In genomic region chr2:26964724-26965370, GRCm38 (mm10) we compare ENCODE assay signal across 9 mouse cellular contexts. TPM values are rescaled to one million over a fixed set of nuclear protein-coding genes. Genes with fewer than 3 reads are reported as not detected.
DNase-seq lines count a peak whose midpoint lies in the region; ATAC-seq and TF ChIP-seq lines count a peak whose summit lies in the region.
"Had no signal": no experiment of that assay in that cellular context is flagged by ENCODE, and none has a peak within 500 bp of the region (broad histone marks: within the 10 kb centered on the region; RNA-seq: fewer than 3 reads in every experiment).

No protein-coding gene starts in this region.

- peaks cover 24% of the 10 kb centered on the region for H3K36me3 ChIP-seq in heart, embryonic 12.5 days
- H3K36me3 ChIP-seq in ES-Bruce4 (ENCODE audit: control insufficient read depth, insufficient read depth, low read length, poor library complexity, severe bottlenecking): peaks cover 14% of the 10 kb centered on the region
- H3K36me3 ChIP-seq in forebrain, embryonic 12.5 days (replicated peaks): peaks cover 19% of the 10 kb centered on the region
- H3K36me3 ChIP-seq in liver, embryonic 16.5 days (ENCODE audit: control insufficient read depth, insufficient read depth): peaks cover 5% of the 10 kb centered on the region

- H3K27ac ChIP-seq in heart, embryonic 12.5 days (ENCODE audit: poor library complexity, severe bottlenecking): peak overlapping the region; percentile 98
- H3K27ac ChIP-seq in ES-Bruce4 (ENCODE audit: insufficient read depth, low read length): no peak overlapping the region
- peak overlapping the region; percentile 98 for H3K27ac ChIP-seq in forebrain, embryonic 12.5 days
- peak overlapping the region; percentile 96 for H3K27ac ChIP-seq in liver, embryonic 16.5 days (ENCODE audit: low read length)

- H3K4me3 ChIP-seq in heart, embryonic 12.5 days: peak overlapping the region; percentile 73
- peak overlapping the region; percentile 92 for H3K4me3 ChIP-seq in ES-Bruce4 (ENCODE audit: low read depth, low read length)
- peak overlapping the region; percentile 78 for H3K4me3 ChIP-seq in forebrain, embryonic 12.5 days (replicated peaks)
- H3K4me3 ChIP-seq in liver, embryonic 16.5 days (ENCODE audit: low read depth, low read length): peak overlapping the region; percentile 91

- intact Hi-C loops in heart, postnatal 14 days (cut with DNase I): loop anchor here (2.0 to 10.0 kb wide), 3 partner anchors 44 to 320 kb away; partner anchors contain the start of genes Cacfd1, Med22 and Rpl7a
- intact Hi-C loops in left cerebral cortex, postnatal 10 days (cut with DNase I): no loop called here
- intact Hi-C loops in left cerebral cortex, postnatal 14 days (cut with DNase I): loop anchor here (1.0 to 5.0 kb wide), 2 partner anchors 44 to 48 kb away; partner anchors contain the start of genes Cacfd1, Surf1 and Surf2

- WGBS in heart, embryonic 12.5 days: 14% methylated on average over 14 of the region's 14 CpGs
- WGBS in forebrain, embryonic 12.5 days: 17% methylated on average over 14 of the region's 14 CpGs
- 17% methylated on average over 14 of the region's 14 CpGs for WGBS in liver, embryonic 16.5 days (ENCODE audit: insufficient replicate concordance)

- no peak for TF ChIP-seq POLR2A in ES-Bruce4 (IDR thresholded peaks at IDR 0.05; ENCODE audit: insufficient read depth, low read length)

- H3K9ac ChIP-seq in heart, embryonic 12.5 days: peak overlapping the region; percentile 86
- peak overlapping the region; percentile 73 for H3K9ac ChIP-seq in ES-Bruce4 (ENCODE audit: low read depth, poor library complexity, severe bottlenecking)
- peak overlapping the region; percentile 89 for H3K9ac ChIP-seq in forebrain, embryonic 12.5 days
- peak overlapping the region; percentile 89 for H3K9ac ChIP-seq in liver, embryonic 16.5 days (ENCODE audit: low read depth, low read length)

- peaks cover 27% of the 10 kb centered on the region for H3K4me1 ChIP-seq in heart, embryonic 12.5 days (replicated peaks)
- H3K4me1 ChIP-seq in ES-Bruce4 (ENCODE audit: control insufficient read depth, insufficient read depth, low read length): no peaks in the 10 kb centered on the region
- H3K4me1 ChIP-seq in forebrain, embryonic 12.5 days: peaks cover 32% of the 10 kb centered on the region
- H3K4me1 ChIP-seq in liver, embryonic 16.5 days (ENCODE audit: control insufficient read depth, low read depth, low read length): peaks cover 25% of the 10 kb centered on the region

- H3K4me2 ChIP-seq in heart, embryonic 12.5 days: peak overlapping the region; percentile 95
- H3K4me2 ChIP-seq in forebrain, embryonic 12.5 days: peak overlapping the region; percentile 86
- H3K4me2 ChIP-seq in liver, embryonic 16.5 days (ENCODE audit: low read depth, low read length): peak overlapping the region; percentile 79

- no peak for DNase-seq in heart, postnatal 14 days
- no peak for DNase-seq in left cerebral cortex, postnatal 10 days (ENCODE audit: extremely low spot score in 1 of 2, low spot score in 2 of 2)
- no peak for DNase-seq in left cerebral cortex, postnatal 14 days (ENCODE audit: low spot score in 2 of 2)

- no peak for ATAC-seq in heart, embryonic 12.5 days (ENCODE audit: insufficient number of reproducible peaks, low FRiP score)
- ATAC-seq in forebrain, embryonic 12.5 days (ENCODE audit: low FRiP score): no peak
- no peak; the same call in 1 of the 2 replicates for ATAC-seq in liver, embryonic 16.5 days (ENCODE audit: low read depth)
- ATAC-seq in frontal cortex, adult (ENCODE audit: low TSS enrichment): no peak

- H3K27me3 ChIP-seq in heart, embryonic 12.5 days (replicated peaks): 0 out of 2 replicates have a peak, but pooled peaks cover 2% of the 10 kb centered on the region
- no peaks in the 10 kb centered on the region for H3K27me3 ChIP-seq in ES-Bruce4 (ENCODE audit: control insufficient read depth, insufficient read depth, low read length, poor library complexity, severe bottlenecking)
- H3K27me3 ChIP-seq in forebrain, embryonic 12.5 days: no peaks in the 10 kb centered on the region
- H3K27me3 ChIP-seq in liver, embryonic 16.5 days (ENCODE audit: control insufficient read depth, insufficient read depth, low read depth, low read length): no peaks in the 10 kb centered on the region

- TF ChIP-seq CTCF in ES-Bruce4 (IDR thresholded peaks at IDR 0.05; ENCODE audit: low read depth, low read length): no peak

- no peak for TF ChIP-seq EP300 in ES-Bruce4 (IDR thresholded peaks at IDR 0.05; ENCODE audit: insufficient read depth, low read depth, low read length)

- H3K9me3 ChIP-seq in heart, embryonic 12.5 days (replicated peaks): peaks cover 8% of the 10 kb centered on the region
- no peaks in the 10 kb centered on the region for H3K9me3 ChIP-seq in ES-Bruce4 (replicated peaks; ENCODE audit: control insufficient read depth, insufficient read depth, low read length, poor library complexity, severe bottlenecking)
- 0 out of 2 replicates have a peak, but pooled peaks cover 8% of the 10 kb centered on the region for H3K9me3 ChIP-seq in forebrain, embryonic 12.5 days
- no peaks in the 10 kb centered on the region for H3K9me3 ChIP-seq in liver, embryonic 16.5 days (replicated peaks; ENCODE audit: control insufficient read depth, low read length)

RNA-seq across cellular contexts. Expression of gene Rexo4, which starts 0.7 kb away (rescaled TPM):
- 27.7 and 29.6 TPM in 2 replicates for polyA plus RNA-seq in heart, embryonic 12.5 days (2016; fragmentation: Nextera tagmentation; extraction: Ambion mirVana)
- 10 to 100 TPM; 13.6 to 16.4 TPM for total RNA-seq in heart, postnatal 14 days (2021)
- 58.6 and 62.4 TPM in 2 replicates for polyA plus RNA-seq in ES-Bruce4 (2011; ENCODE audit: insufficient read depth, insufficient read length, low read depth, missing spikeins)
- polyA plus RNA-seq in forebrain, embryonic 12.5 days (2016; fragmentation: Nextera tagmentation; extraction: Ambion mirVana): 40.3 and 43.1 TPM in 2 replicates
- polyA plus RNA-seq in liver, embryonic 16.5 days (2015; fragmentation: Nextera tagmentation; extraction: Ambion mirVana): 16.7 and 17.5 TPM in 2 replicates
- total RNA-seq in left cerebral cortex, postnatal 10 days (2021): 10 to 100 TPM; 48.4 to 53.5 TPM
- total RNA-seq in left cerebral cortex, postnatal 14 days (2021): 10 to 100 TPM; 49.8 to 58.4 TPM

RNA-seq across cellular contexts. Expression of gene Adamts13, which starts 8.4 kb away (rescaled TPM):
- not detected in 2 replicates for polyA plus RNA-seq in heart, embryonic 12.5 days (2016; fragmentation: Nextera tagmentation; extraction: Ambion mirVana)
- total RNA-seq in heart, postnatal 14 days (2021): not detected
- polyA plus RNA-seq in ES-Bruce4 (2011; ENCODE audit: insufficient read depth, insufficient read length, low read depth, missing spikeins): not detected in 2 replicates
- not detected in 2 replicates for polyA plus RNA-seq in forebrain, embryonic 12.5 days (2016; fragmentation: Nextera tagmentation; extraction: Ambion mirVana)
- polyA plus RNA-seq in liver, embryonic 16.5 days (2015; fragmentation: Nextera tagmentation; extraction: Ambion mirVana): 1.8 and 2.0 TPM in 2 replicates
- 1 to 10 TPM in 1 of 2 experiments, under 1 TPM in 1; 0.24 to 1.7 TPM for total RNA-seq in left cerebral cortex, postnatal 10 days (2021)
- total RNA-seq in left cerebral cortex, postnatal 14 days (2021): 1 to 10 TPM; 2.0 to 2.7 TPM

RNA-seq across cellular contexts. Expression of gene Stkld1, which starts 31.0 kb away (rescaled TPM):
- 0.19 and 0.20 TPM in 2 replicates for polyA plus RNA-seq in heart, embryonic 12.5 days (2016; fragmentation: Nextera tagmentation; extraction: Ambion mirVana)
- under 1 TPM in 1 of 2 experiments, not detected in 1; 0.29 TPM for total RNA-seq in heart, postnatal 14 days (2021)
- not detected in 2 replicates for polyA plus RNA-seq in ES-Bruce4 (2011; ENCODE audit: insufficient read depth, insufficient read length, low read depth, missing spikeins)
- 0.11 TPM in 1 of 2 replicates, not detected in the other for polyA plus RNA-seq in forebrain, embryonic 12.5 days (2016; fragmentation: Nextera tagmentation; extraction: Ambion mirVana)
- 0.04 TPM in 2 replicates for polyA plus RNA-seq in liver, embryonic 16.5 days (2015; fragmentation: Nextera tagmentation; extraction: Ambion mirVana)
- total RNA-seq in left cerebral cortex, postnatal 10 days (2021): under 1 TPM in 1 of 2 experiments, not detected in 1; 0.41 TPM
- under 1 TPM; 0.15 TPM for total RNA-seq in left cerebral cortex, postnatal 14 days (2021)
- polyA plus RNA-seq: large intestine, adult 2 months had no signal

RNA-seq across cellular contexts. Expression of gene Surf4, which starts 31.1 kb away (rescaled TPM):
- 202 and 205 TPM in 2 replicates for polyA plus RNA-seq in heart, embryonic 12.5 days (2016; fragmentation: Nextera tagmentation; extraction: Ambion mirVana)
- total RNA-seq in heart, postnatal 14 days (2021): 10 to 100 TPM; 84.7 to 88.7 TPM
- 109 and 122 TPM in 2 replicates for polyA plus RNA-seq in ES-Bruce4 (2011; ENCODE audit: insufficient read depth, insufficient read length, low read depth, missing spikeins)
- 118 and 125 TPM in 2 replicates for polyA plus RNA-seq in forebrain, embryonic 12.5 days (2016; fragmentation: Nextera tagmentation; extraction: Ambion mirVana)
- 119 and 121 TPM in 2 replicates for polyA plus RNA-seq in liver, embryonic 16.5 days (2015; fragmentation: Nextera tagmentation; extraction: Ambion mirVana)
- total RNA-seq in left cerebral cortex, postnatal 10 days (2021): 10 to 100 TPM; 62.4 to 64.2 TPM
- total RNA-seq in left cerebral cortex, postnatal 14 days (2021): 10 to 100 TPM; 59.8 to 60.8 TPM

RNA-seq across cellular contexts. Expression of gene Cacfd1, which starts 44.9 kb away (rescaled TPM):
- polyA plus RNA-seq in heart, embryonic 12.5 days (2016; fragmentation: Nextera tagmentation; extraction: Ambion mirVana): 40.0 and 41.6 TPM in 2 replicates
- total RNA-seq in heart, postnatal 14 days (2021): 10 to 100 TPM; 32.4 to 37.2 TPM
- 17.5 and 17.8 TPM in 2 replicates for polyA plus RNA-seq in ES-Bruce4 (2011; ENCODE audit: insufficient read depth, insufficient read length, low read depth, missing spikeins)
- 120 and 126 TPM in 2 replicates for polyA plus RNA-seq in forebrain, embryonic 12.5 days (2016; fragmentation: Nextera tagmentation; extraction: Ambion mirVana)
- polyA plus RNA-seq in liver, embryonic 16.5 days (2015; fragmentation: Nextera tagmentation; extraction: Ambion mirVana): 13.7 and 14.3 TPM in 2 replicates
- total RNA-seq in left cerebral cortex, postnatal 10 days (2021): 10 to 100 TPM; 58.1 to 67.4 TPM
- 10 to 100 TPM; 50.4 to 51.0 TPM for total RNA-seq in left cerebral cortex, postnatal 14 days (2021)
